Mouse (Mus musculus) heart, adult 8-10 months (tissue): Measurements from ENCODE around the gene Tap1. TPM values are rescaled to one million over a fixed set of nuclear protein-coding genes. Genes with fewer than 3 reads are reported as not detected.
"Not testable (repeated sequence)": the region's sequence is repeated elsewhere in the genome, so short reads cannot be mapped to it uniquely, and the experiment has no call there.

Source experiments
- DNase-seq: peaks from one replicate; pipeline ENCODE4 v3.0.0; 2022; ENCODE audit warnings: low spot score
- total RNA-seq, 4 experiments: library from RNA; stranded (reverse); gene quantifications; 2 replicates each; pipeline ENCODE4 v1.2.4; 2022

The Tap1 gene
- total RNA-seq, 4 experiments from 2014 or later = 4.4 to 5.6 (median 4.7) TPM

GRCm38 (mm10) chr17:34232021-34232420, 44.7 kb downstream of the Tap1 start:
- not testable (repeated sequence) for DNase-seq

- DNase-seq = peak; percentile 82
Observed at GRCm38 (mm10) chr17:34234926-34235325, 47.6 kb downstream of the Tap1 start.

GRCm38 (mm10) chr17:34236691-34237090, 49.3 kb downstream of the Tap1 start:
- no peak for DNase-seq

- DNase-seq = no peak
Observed at GRCm38 (mm10) chr17:34237741-34238140, 50.4 kb downstream of the Tap1 start.

GRCm38 (mm10) chr17:34238706-34239105, 51.4 kb downstream of the Tap1 start, which contains the start of gene H2-Ob:
Gene H2-Ob (plus strand): TSS chr17:34238903.
- DNase-seq = peak; percentile 61

GRCm38 (mm10) chr17:34239601-34240041, 52.3 kb downstream of the Tap1 start:
- DNase-seq = no peak

GRCm38 (mm10) chr17:34240366-34240765, 53.0 kb downstream of the Tap1 start:
- no peak for DNase-seq

- DNase-seq = no peak
Observed at GRCm38 (mm10) chr17:34240916-34241315, 53.6 kb downstream of the Tap1 start.

- DNase-seq = no peak
Observed at GRCm38 (mm10) chr17:34244656-34245055, 57.3 kb downstream of the Tap1 start.

Other genes starting within 250 kb of the Tap1 start
- 10 to 100 TPM; 62.7 to 82.9 (median 71.1) TPM for gene Pfdn6, start 247.2 kb upstream of the Tap1 start, total RNA-seq
- 10 to 100 TPM; 10.1 to 12.8 (median 11.6) TPM for gene Wdr46, start 246.9 kb upstream of the Tap1 start, total RNA-seq
- gene B3galt4, start 236.1 kb upstream of the Tap1 start, total RNA-seq = 1 to 10 TPM in 3 of 4 experiments, under 1 TPM in 1; 0.89 to 2.6 (median 1.6) TPM
- 10 to 100 TPM; 35.6 to 45.0 (median 41.6) TPM for gene Vps52, start 231.7 kb upstream of the Tap1 start, total RNA-seq
- 100 to 1,000 TPM; 373 to 430 (median 408) TPM for gene Rps18, start 231.6 kb upstream of the Tap1 start, total RNA-seq
- 100 to 1,000 TPM; 111 to 163 (median 123) TPM for gene H2-K1, start 187.2 kb upstream of the Tap1 start, total RNA-seq
- gene Ring1, start 162.9 kb upstream of the Tap1 start, total RNA-seq = 10 to 100 TPM; 11.9 to 18.1 (median 14.1) TPM
- 100 to 1,000 TPM; 134 to 149 (median 137) TPM for gene H2-Ke6, start 159.5 kb upstream of the Tap1 start, total RNA-seq
- 10 to 100 TPM; 64.1 to 79.1 (median 73.2) TPM for gene Slc39a7, start 155.9 kb upstream of the Tap1 start, total RNA-seq
- 10 to 100 TPM; 33.4 to 46.3 (median 42.3) TPM for gene Rxrb, start 155.7 kb upstream of the Tap1 start, total RNA-seq
- 1 to 10 TPM in 3 of 4 experiments, under 1 TPM in 1; 0.87 to 1.3 (median 1.2) TPM for gene Col11a2, start 148.1 kb upstream of the Tap1 start, total RNA-seq
- under 1 TPM in 2 of 4 experiments, not detected in 2; 0.25 to 0.28 TPM for gene H2-Oa, start 95.2 kb upstream of the Tap1 start, total RNA-seq
- gene H2-DMa, start 68.0 kb upstream of the Tap1 start, total RNA-seq = 1 to 10 TPM; 2.2 to 3.9 (median 3.7) TPM
- 10 to 100 TPM; 61.0 to 75.7 (median 69.8) TPM for gene Brd2, start 64.9 kb upstream of the Tap1 start, total RNA-seq
- gene H2-DMb2, start 44.2 kb upstream of the Tap1 start, total RNA-seq = 1 to 10 TPM in 2 of 4 experiments, under 1 TPM in 2; 0.65 to 1.1 (median 0.97) TPM
- gene H2-DMb1, start 34.5 kb upstream of the Tap1 start, total RNA-seq = 1 to 10 TPM; 1.8 to 3.0 (median 2.4) TPM
- gene Psmb9, start 211 bp downstream of the Tap1 start, total RNA-seq = 10 to 100 TPM in 2 of 4 experiments, 1 to 10 TPM in 2; 6.9 to 12.9 (median 8.7) TPM
- 10 to 100 TPM; 10.7 to 15.1 (median 12.8) TPM for gene Psmb8, start 10.2 kb downstream of the Tap1 start, total RNA-seq
- 10 to 100 TPM; 21.4 to 25.3 (median 24.6) TPM for gene Tap2, start 16.0 kb downstream of the Tap1 start, total RNA-seq
- gene H2-Ob, start 51.4 kb downstream of the Tap1 start, total RNA-seq = 1 to 10 TPM in 1 of 4 experiments, under 1 TPM in 3; 0.41 to 1.5 (median 0.51) TPM
- 10 to 100 TPM; 13.2 to 19.1 (median 15.6) TPM for gene H2-Ab1, start 70.1 kb downstream of the Tap1 start, total RNA-seq
- 10 to 100 TPM; 15.7 to 28.3 (median 26.7) TPM for gene H2-Aa, start 100.3 kb downstream of the Tap1 start, total RNA-seq
- 10 to 100 TPM; 15.1 to 32.1 (median 26.2) TPM for gene H2-Eb1, start 118.3 kb downstream of the Tap1 start, total RNA-seq
- gene H2-Eb2, start 138.1 kb downstream of the Tap1 start, total RNA-seq = not detected
- under 1 TPM; 0.16 to 0.68 (median 0.49) TPM for gene Btnl2, start 167.3 kb downstream of the Tap1 start, total RNA-seq
- gene Btnl1, start 189.6 kb downstream of the Tap1 start, total RNA-seq = not detected
- gene BC051142, start 211.3 kb downstream of the Tap1 start, total RNA-seq = under 1 TPM in 2 of 4 experiments, not detected in 2; 0.34 to 0.79 TPM